Mouse (Mus musculus): ENCODE measurements around the gene Sgcd. TPM values are rescaled to one million over a fixed set of nuclear protein-coding genes. Genes with fewer than 3 reads are reported as not detected.
"Not testable (repeated sequence)": the region's sequence is repeated elsewhere in the genome, so short reads cannot be mapped to it uniquely, and the experiment has no call there.

Gene Sgcd
- polyA plus RNA-seq, 1 experiment from 2014 or later: 6.8 TPM

- H3K4me2 ChIP-seq: no peak overlapping the region
- no peak for ATAC-seq (ENCODE audit: low FRiP score)
- H3K27me3 ChIP-seq (replicated peaks): no peaks in the 10 kb centered on the region
- no peaks in the 10 kb centered on the region for H3K4me1 ChIP-seq
- no peaks in the 10 kb centered on the region for H3K9me3 ChIP-seq (replicated peaks)
- no peak overlapping the region for H3K4me3 ChIP-seq (replicated peaks)
- H3K9ac ChIP-seq (replicated peaks): no peak overlapping the region
- H3K36me3 ChIP-seq: no peaks in the 10 kb centered on the region
- H3K27ac ChIP-seq (replicated peaks): no peak overlapping the region
- WGBS: 38% methylated on average over 4 of the region's 4 CpGs
Measured at GRCm38 (mm10) chr11:47574635-47575034, 414.1 kb downstream of the Sgcd start.

GRCm38 (mm10) chr11:47568488-47568887 lies 420.3 kb downstream of the Sgcd start:
- no peaks in the 10 kb centered on the region for H3K4me1 ChIP-seq
- H3K27ac ChIP-seq (replicated peaks): no peak overlapping the region
- no peak overlapping the region for H3K9ac ChIP-seq (replicated peaks)

DNA sequence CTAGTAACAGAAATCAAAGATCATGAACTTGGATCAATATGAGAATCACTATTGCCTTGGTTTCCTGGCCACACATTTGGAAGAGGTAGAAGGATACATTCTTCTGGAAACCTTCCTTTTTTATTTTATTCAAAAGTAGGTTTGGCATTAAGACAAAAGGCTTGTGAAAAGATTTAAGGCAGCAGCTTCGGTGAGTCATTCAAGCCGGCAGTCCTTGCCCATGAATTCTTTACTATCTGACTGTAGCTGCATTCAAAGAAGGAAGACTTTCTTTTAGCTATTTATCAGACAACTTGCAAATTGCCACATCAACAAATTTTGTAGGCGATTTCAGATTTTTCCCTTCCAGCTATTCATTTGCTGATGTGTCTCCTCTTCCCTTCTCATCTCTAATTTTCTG lies 422.6 kb downstream of the Sgcd start:
- no peaks in the 10 kb centered on the region for H3K9me3 ChIP-seq (replicated peaks)
- H3K4me2 ChIP-seq: no peak overlapping the region
- no peaks in the 10 kb centered on the region for H3K4me1 ChIP-seq
- no peaks in the 10 kb centered on the region for H3K36me3 ChIP-seq
- no peak overlapping the region for H3K27ac ChIP-seq (replicated peaks)
- no peaks in the 10 kb centered on the region for H3K27me3 ChIP-seq (replicated peaks)
- WGBS: 48% methylated on average over 3 of the region's 3 CpGs
- ATAC-seq (ENCODE audit: low FRiP score): no peak
- H3K9ac ChIP-seq (replicated peaks): no peak overlapping the region
- no peak overlapping the region for H3K4me3 ChIP-seq (replicated peaks)

More at GRCm38 (mm10) chr11:47568488-47568887, 420.3 kb downstream of the Sgcd start:
- Histone ChIP-seq H3K4me2 (no peak overlapping the region), H3K27me3 (replicated peaks) (no peaks in the 10 kb centered on the region), H3K4me3 (replicated peaks) (no peak overlapping the region), H3K9me3 (replicated peaks) (no peaks in the 10 kb centered on the region), H3K36me3 (no peaks in the 10 kb centered on the region)
- no peak for ATAC-seq (ENCODE audit: low FRiP score)
- 86% methylated on average over 1 of the region's 1 CpGs for WGBS

GRCm38 (mm10) chr11:47524845-47525244 lies 463.9 kb downstream of the Sgcd start:
- 17% methylated on average over 1 of the region's 1 CpGs for WGBS
- no peaks in the 10 kb centered on the region for H3K36me3 ChIP-seq
- H3K4me1 ChIP-seq: no peaks in the 10 kb centered on the region
- H3K9ac ChIP-seq (replicated peaks): no peak overlapping the region
- H3K27ac ChIP-seq (replicated peaks): no peak overlapping the region
- H3K4me2 ChIP-seq: no peak overlapping the region
- H3K27me3 ChIP-seq (replicated peaks): no peaks in the 10 kb centered on the region
- H3K4me3 ChIP-seq (replicated peaks): no peak overlapping the region
- no peaks in the 10 kb centered on the region for H3K9me3 ChIP-seq (replicated peaks)
- no peak for ATAC-seq (ENCODE audit: low FRiP score)

- no peaks in the 10 kb centered on the region for H3K36me3 ChIP-seq
- H3K9me3 ChIP-seq (replicated peaks): no peaks in the 10 kb centered on the region
- 80% methylated on average over 6 of the region's 6 CpGs for WGBS
- ATAC-seq (ENCODE audit: low FRiP score): no peak
- H3K27me3 ChIP-seq (replicated peaks): no peaks in the 10 kb centered on the region
- H3K27ac ChIP-seq (replicated peaks): no peak overlapping the region
- no peak overlapping the region for H3K9ac ChIP-seq (replicated peaks)
- H3K4me3 ChIP-seq (replicated peaks): no peak overlapping the region
- H3K4me1 ChIP-seq: no peaks in the 10 kb centered on the region
- no peak overlapping the region for H3K4me2 ChIP-seq
Measured at GRCm38 (mm10) chr11:47508047-47508446, 480.7 kb downstream of the Sgcd start.

DNA sequence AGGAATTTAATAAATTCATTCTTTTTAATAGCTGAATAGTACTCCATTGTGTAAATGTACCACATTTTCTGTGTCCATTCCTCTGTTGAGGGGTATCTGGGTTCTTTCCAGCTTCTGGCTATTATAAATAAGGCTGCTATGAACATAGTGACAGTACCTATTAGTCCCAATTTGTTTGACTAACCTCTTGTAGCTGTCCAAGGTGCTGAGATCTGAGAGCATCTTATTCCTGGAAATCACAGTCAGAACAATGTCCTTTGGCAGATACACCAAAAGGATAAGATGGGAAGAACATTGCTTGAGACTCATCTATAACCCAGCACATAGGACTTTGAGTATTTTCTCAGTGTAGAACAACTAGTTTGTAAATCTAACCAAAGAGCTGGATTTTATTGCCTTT lies 485.5 kb downstream of the Sgcd start:
- H3K4me3 ChIP-seq (replicated peaks); H3K4me2 ChIP-seq; H3K36me3 ChIP-seq; H3K4me1 ChIP-seq; ATAC-seq (ENCODE audit: low FRiP score); H3K9ac ChIP-seq (replicated peaks); H3K9me3 ChIP-seq (replicated peaks); H3K27me3 ChIP-seq (replicated peaks); H3K27ac ChIP-seq (replicated peaks): not testable (repeated sequence)

DNA sequence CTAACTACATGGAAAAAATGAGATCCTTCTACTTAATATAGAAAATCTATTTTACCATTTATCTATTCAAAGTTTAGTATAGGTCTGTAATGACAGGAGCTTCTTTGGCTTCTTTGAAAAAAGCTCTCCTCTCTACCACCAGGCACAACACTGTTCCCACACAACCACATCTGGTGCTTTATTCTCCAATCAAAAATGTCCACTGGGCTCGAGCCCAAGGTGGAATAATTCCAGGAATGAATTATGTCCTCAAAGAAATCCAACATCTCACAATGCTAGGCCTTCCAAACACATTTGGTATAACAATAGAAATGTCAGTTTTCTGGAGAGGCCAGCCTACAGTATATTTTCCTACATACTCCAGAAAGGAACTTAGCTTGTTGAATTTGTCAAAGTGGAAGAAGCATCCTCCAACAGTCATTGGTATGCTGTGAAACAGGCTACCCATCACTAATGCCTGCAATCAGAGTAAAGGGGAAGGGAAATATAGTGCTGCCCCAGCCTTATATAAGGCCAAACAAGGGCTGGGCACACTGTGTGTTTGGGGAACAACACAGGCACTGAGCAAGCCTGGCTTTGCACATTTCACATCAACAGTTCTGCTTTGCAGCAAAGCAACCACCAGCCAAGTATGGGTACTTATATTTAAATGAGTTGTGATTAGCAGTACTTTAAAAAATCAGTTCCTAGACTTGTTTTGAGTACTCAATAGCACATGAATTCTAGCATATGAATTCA lies 515.1 kb downstream of the Sgcd start:
- Histone ChIP-seq H3K4me1 (no peaks in the 10 kb centered on the region), H3K36me3 (no peaks in the 10 kb centered on the region), H3K9me3 (replicated peaks) (no peaks in the 10 kb centered on the region), H3K4me2 (no peak overlapping the region), H3K4me3 (replicated peaks) (no peak overlapping the region), H3K27ac (replicated peaks) (no peak overlapping the region), H3K9ac (replicated peaks) (no peak overlapping the region), H3K27me3 (replicated peaks) (no peaks in the 10 kb centered on the region)
- 66% methylated on average over 1 of the region's 1 CpGs for WGBS
- no peak for ATAC-seq (ENCODE audit: low FRiP score)

DNA sequence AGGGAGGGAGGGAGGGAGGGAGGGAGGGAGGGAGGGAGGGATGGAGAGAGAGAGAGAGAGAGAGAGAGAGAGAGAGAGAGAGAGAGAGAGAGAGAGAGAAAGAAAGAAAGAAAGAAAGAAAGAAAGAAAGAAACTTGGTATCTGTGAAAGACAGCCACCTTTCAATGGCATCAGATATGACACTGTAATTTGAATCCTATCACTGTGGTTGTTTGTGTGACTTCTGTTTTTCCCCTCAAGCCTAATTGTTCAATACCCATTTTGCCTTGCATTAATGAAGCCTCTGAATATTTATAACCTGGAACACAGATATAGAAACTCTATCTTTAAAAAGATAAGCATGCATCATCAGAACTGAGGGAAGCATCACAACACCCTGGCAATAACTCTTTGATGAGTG lies 528.1 kb downstream of the Sgcd start:
- not testable (repeated sequence) for H3K4me2 ChIP-seq; H3K4me3 ChIP-seq (replicated peaks); H3K27ac ChIP-seq (replicated peaks); H3K9me3 ChIP-seq (replicated peaks); H3K27me3 ChIP-seq (replicated peaks); ATAC-seq (ENCODE audit: low FRiP score); H3K36me3 ChIP-seq; H3K9ac ChIP-seq (replicated peaks); H3K4me1 ChIP-seq

DNA sequence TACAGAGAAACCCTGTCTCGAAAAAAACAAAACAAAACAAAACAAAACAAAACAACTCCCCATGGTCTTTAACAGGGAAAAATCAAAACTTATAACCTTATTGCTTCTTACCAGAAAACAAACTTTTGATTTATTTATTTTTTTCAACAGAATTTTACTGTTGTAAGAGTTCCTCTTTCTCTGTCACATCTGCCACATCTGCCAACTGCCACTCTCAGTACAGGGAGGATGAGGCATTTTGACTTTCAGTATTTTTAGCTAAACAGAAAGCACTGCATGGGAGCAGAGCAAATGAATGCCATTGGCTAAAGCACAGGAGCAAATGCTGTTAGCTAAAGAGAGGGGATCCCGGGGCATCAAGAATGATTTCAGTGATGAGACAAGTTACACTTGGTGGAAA lies 528.6 kb downstream of the Sgcd start:
- no peak for ATAC-seq (ENCODE audit: low FRiP score)
- 86% methylated on average over 2 of the region's 2 CpGs for WGBS
- no peak overlapping the region for H3K4me2 ChIP-seq
- H3K36me3 ChIP-seq: no peaks in the 10 kb centered on the region
- no peak overlapping the region for H3K27ac ChIP-seq (replicated peaks)
- no peaks in the 10 kb centered on the region for H3K9me3 ChIP-seq (replicated peaks)
- H3K27me3 ChIP-seq (replicated peaks): no peaks in the 10 kb centered on the region
- no peaks in the 10 kb centered on the region for H3K4me1 ChIP-seq
- no peak overlapping the region for H3K4me3 ChIP-seq (replicated peaks)
- H3K9ac ChIP-seq (replicated peaks): no peak overlapping the region

GRCm38 (mm10) chr11:47459214-47459613 lies 529.6 kb downstream of the Sgcd start:
- no peak overlapping the region for H3K4me2 ChIP-seq
- H3K4me3 ChIP-seq (replicated peaks): no peak overlapping the region
- H3K4me1 ChIP-seq: no peaks in the 10 kb centered on the region
- H3K9me3 ChIP-seq (replicated peaks): no peaks in the 10 kb centered on the region
- no peak overlapping the region for H3K9ac ChIP-seq (replicated peaks)
- no peaks in the 10 kb centered on the region for H3K27me3 ChIP-seq (replicated peaks)
- no peak overlapping the region for H3K27ac ChIP-seq (replicated peaks)
- ATAC-seq (ENCODE audit: low FRiP score): 0 out of 2 replicates have a peak, but pooled peaks have one; percentile 35
- H3K36me3 ChIP-seq: no peaks in the 10 kb centered on the region
- 26% methylated on average over 3 of the region's 3 CpGs for WGBS

- 60% methylated on average over 2 of the region's 2 CpGs for WGBS
- no peaks in the 10 kb centered on the region for H3K27me3 ChIP-seq (replicated peaks)
- no peaks in the 10 kb centered on the region for H3K9me3 ChIP-seq (replicated peaks)
- ATAC-seq (ENCODE audit: low FRiP score): no peak
- no peaks in the 10 kb centered on the region for H3K36me3 ChIP-seq
- no peak overlapping the region for H3K4me3 ChIP-seq (replicated peaks)
- no peaks in the 10 kb centered on the region for H3K4me1 ChIP-seq
- no peak overlapping the region for H3K27ac ChIP-seq (replicated peaks)
- H3K4me2 ChIP-seq: no peak overlapping the region
- H3K9ac ChIP-seq (replicated peaks): no peak overlapping the region
Measured at GRCm38 (mm10) chr11:47447790-47448189, 541.0 kb downstream of the Sgcd start.

GRCm38 (mm10) chr11:47446337-47446736 lies 542.4 kb downstream of the Sgcd start:
- H3K27ac ChIP-seq (replicated peaks): no peak overlapping the region
- no peaks in the 10 kb centered on the region for H3K36me3 ChIP-seq
- WGBS: 86% methylated on average over 3 of the region's 3 CpGs
- H3K27me3 ChIP-seq (replicated peaks): no peaks in the 10 kb centered on the region
- no peak overlapping the region for H3K4me3 ChIP-seq (replicated peaks)
- H3K4me1 ChIP-seq: no peaks in the 10 kb centered on the region
- no peak overlapping the region for H3K9ac ChIP-seq (replicated peaks)
- H3K4me2 ChIP-seq: no peak overlapping the region
- ATAC-seq (ENCODE audit: low FRiP score): no peak
- H3K9me3 ChIP-seq (replicated peaks): no peaks in the 10 kb centered on the region
